Mouse (Mus musculus) neural tube, embryonic 14.5 days (tissue): Measurements from ENCODE around the gene Mark3. TPM values are rescaled to one million over a fixed set of nuclear protein-coding genes. Genes with fewer than 3 reads are reported as not detected.
A peak's percentile ranks its signal among the peaks of the same experiment; 100 is the strongest.
"Not testable (repeated sequence)": the region's sequence is repeated elsewhere in the genome, so short reads cannot be mapped to it uniquely, and the experiment has no call there.

Experiments
- ATAC-seq: fragments of 200-750 bp; cut with Nextera tagmentation; 2 replicates; pipeline ENCODE4 v1.8.0; 2017; ENCODE audit warnings: low read depth, mild to moderate bottlenecking, moderate TSS enrichment, moderate library complexity
- H3K27ac ChIP-seq: fragments of 300-500 bp; sonication (generic); 2 replicates; pipeline ENCODE4 v1.5.1; 2014; ENCODE audit warnings: low read depth, mild to moderate bottlenecking, control low read depth, low read length, moderate library complexity, mixed read lengths
- H3K27me3 ChIP-seq: fragments of 300-500 bp; sonication (generic); 2 replicates; pipeline ENCODE4 v1.6.1; 2014; ENCODE audit warnings: low read length; ENCODE audit not compliant: control insufficient read depth, insufficient read depth
- H3K36me3 ChIP-seq: fragments of 300-500 bp; sonication (generic); 2 replicates; pipeline ENCODE4 v1.6.1; 2014; ENCODE audit warnings: low read length, mixed read lengths; ENCODE audit not compliant: control insufficient read depth, insufficient read depth
- H3K4me1 ChIP-seq: fragments of 300-500 bp; sonication (generic); 2 replicates; pipeline ENCODE4 v1.6.1; 2014; ENCODE audit warnings: low read length; ENCODE audit not compliant: control insufficient read depth, insufficient read depth
- H3K4me2 ChIP-seq: fragments of 300-500 bp; sonication (generic); 2 replicates; pipeline ENCODE4 v1.6.1; 2014; ENCODE audit warnings: mild to moderate bottlenecking, low read depth, low read length, control low read depth
- H3K4me3 ChIP-seq: fragments of 300-500 bp; sonication (generic); 2 replicates; pipeline ENCODE4 v1.5.1; 2014; ENCODE audit warnings: low read depth, low read length, control low read depth, mixed read lengths
- H3K9ac ChIP-seq: fragments of 300-500 bp; sonication (generic); replicated peaks from 2 replicates; pipeline ENCODE4 v1.6.1; 2014; ENCODE audit warnings: low read depth, mild to moderate bottlenecking, control low read depth, low read length, mixed read lengths
- H3K9me3 ChIP-seq: fragments of 300-500 bp; sonication (generic); 2 replicates; pipeline ENCODE4 v1.6.1; 2016; ENCODE audit warnings: low read length; ENCODE audit not compliant: control insufficient read depth
- WGBS: fragments of 180-500 bp; shearing (Covaris S2); extraction: QIAGEN DNeasy Blood & Tissue Kit; methylation state at CpG from one replicate; pipeline ENCODE4 v1.1.7; 2014; 5-methylcytosine and 5-hydroxymethylcytosine counted together
- polyA plus RNA-seq: library from polyadenylated mRNA; unstranded; fragments of >200 nt; fragmentation: Nextera tagmentation; extraction: Ambion mirVana; gene quantifications from 2 replicates; pipeline ENCODE4 v1.2.1, GENCODE M21; 2014

The Mark3 gene
- polyA plus RNA-seq, 1 experiment from 2014 or later, result 78.1 TPM

DNA sequence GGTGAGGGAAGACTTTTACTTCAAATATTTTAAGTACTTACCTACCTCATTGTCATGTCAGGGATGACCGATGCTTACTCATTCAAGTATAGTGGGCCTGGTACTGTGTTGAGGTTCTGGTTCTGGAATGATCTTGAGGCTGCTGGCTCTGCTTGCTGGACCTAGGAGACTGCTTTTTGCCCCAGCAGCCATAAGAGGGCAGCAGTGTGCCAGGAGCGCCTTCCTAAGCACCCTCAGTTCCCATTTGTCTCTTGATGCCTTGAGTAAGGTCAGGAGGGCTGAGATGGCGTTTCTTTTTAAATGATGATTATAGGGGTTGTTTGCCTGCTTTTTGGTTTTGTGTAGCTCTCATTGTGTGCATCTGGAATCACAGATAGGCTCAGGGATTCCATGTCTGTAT, 79.1 kb downstream of the Mark3 start:
- no peak overlapping the region for H3K27ac ChIP-seq
- no peaks in the 10 kb centered on the region for H3K4me1 ChIP-seq
- 42% methylated on average over 3 of the region's 3 CpGs for WGBS
- no peaks in the 10 kb centered on the region for H3K9me3 ChIP-seq
- no peaks in the 10 kb centered on the region for H3K27me3 ChIP-seq
- H3K4me2 ChIP-seq, result no peak overlapping the region
- peaks cover 46% of the 10 kb centered on the region for H3K36me3 ChIP-seq
- peak; percentile 54 for ATAC-seq
- H3K9ac ChIP-seq, result no peak overlapping the region
- no peak overlapping the region for H3K4me3 ChIP-seq

DNA sequence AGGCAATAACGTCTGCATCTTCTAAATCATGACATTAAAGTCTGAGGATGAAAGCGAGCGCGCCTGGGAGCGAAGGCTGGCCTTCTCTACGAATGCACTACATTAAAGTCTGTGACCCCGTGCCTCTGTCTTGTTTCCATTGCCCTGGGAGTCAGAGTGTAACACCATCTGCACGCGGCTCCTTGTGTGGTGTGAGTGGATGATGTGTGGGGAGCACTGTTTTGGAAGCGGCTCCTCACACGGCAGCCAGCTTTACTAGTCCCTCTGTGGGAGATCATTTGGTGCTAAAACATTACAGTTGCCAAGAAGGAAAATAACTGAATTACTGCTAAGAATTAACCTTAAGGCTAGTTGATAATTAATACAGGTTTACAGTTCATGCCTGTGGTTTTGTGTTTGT, 81.4 kb downstream of the Mark3 start:
- Histone ChIP-seq H3K4me3 (no peak overlapping the region), H3K27ac (no peak overlapping the region), H3K27me3 (no peaks in the 10 kb centered on the region), H3K4me1 (no peaks in the 10 kb centered on the region), H3K4me2 (no peak overlapping the region), H3K9ac (no peak overlapping the region), H3K36me3 (peaks cover 29% of the 10 kb centered on the region), H3K9me3 (no peaks in the 10 kb centered on the region)
- ATAC-seq, result no peak
- 91% methylated on average over 11 of the region's 11 CpGs for WGBS

DNA sequence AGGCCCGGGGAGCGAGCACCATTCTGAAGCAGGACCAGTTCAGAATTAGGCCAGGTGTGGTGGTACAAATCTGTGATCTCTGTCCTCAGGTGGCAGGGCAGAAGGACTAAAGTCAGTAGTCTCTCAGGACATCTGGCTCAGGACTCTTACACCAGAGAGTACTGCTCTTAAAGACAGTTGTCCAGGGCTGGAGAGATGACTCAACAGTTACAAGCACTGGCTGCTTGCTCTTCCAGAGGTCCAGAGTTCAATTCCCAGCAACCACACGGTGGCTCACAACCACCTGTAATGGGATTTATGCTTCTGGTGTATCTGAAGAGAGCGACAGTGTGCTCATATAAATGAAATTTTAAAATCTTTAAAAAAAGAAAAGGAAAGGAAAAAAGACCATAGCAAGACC, 85.0 kb downstream of the Mark3 start:
- ATAC-seq, result no peak
- Histone ChIP-seq H3K27ac (no peak overlapping the region), H3K27me3 (no peaks in the 10 kb centered on the region), H3K4me2 (no peak overlapping the region), H3K9ac (no peak overlapping the region), H3K4me3 (no peak overlapping the region), H3K9me3 (no peaks in the 10 kb centered on the region), H3K36me3 (peaks cover 15% of the 10 kb centered on the region), H3K4me1 (no peaks in the 10 kb centered on the region)
- 96% methylated on average over 4 of the region's 4 CpGs for WGBS

DNA sequence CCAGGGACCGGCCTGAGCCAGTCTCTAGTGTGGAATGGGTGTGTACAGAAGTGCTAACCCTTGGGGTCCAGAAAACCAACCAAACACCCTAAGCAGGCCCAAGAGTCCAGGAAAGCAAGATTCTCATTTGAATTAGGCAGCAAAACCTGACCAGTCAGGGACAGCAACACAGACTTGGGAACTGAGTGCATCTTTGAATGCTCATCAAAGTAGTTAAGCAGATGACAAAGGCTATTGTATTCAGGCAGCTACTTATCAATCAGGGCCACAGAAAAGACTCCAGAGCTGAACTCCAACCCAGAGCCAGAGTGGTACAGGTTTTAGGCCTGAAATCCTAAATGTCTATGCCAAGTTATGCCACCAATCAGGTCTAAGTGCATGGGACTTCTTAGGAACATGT, 86.3 kb downstream of the Mark3 start:
- no peaks in the 10 kb centered on the region for H3K27me3 ChIP-seq
- no peak overlapping the region for H3K4me3 ChIP-seq
- no peak overlapping the region for H3K9ac ChIP-seq
- no peak for ATAC-seq
- no peaks in the 10 kb centered on the region for H3K4me1 ChIP-seq
- WGBS, result 95% methylated on average over 1 of the region's 1 CpGs
- H3K36me3 ChIP-seq, result peaks cover 7% of the 10 kb centered on the region
- H3K27ac ChIP-seq, result no peak overlapping the region
- no peaks in the 10 kb centered on the region for H3K9me3 ChIP-seq
- no peak overlapping the region for H3K4me2 ChIP-seq

DNA sequence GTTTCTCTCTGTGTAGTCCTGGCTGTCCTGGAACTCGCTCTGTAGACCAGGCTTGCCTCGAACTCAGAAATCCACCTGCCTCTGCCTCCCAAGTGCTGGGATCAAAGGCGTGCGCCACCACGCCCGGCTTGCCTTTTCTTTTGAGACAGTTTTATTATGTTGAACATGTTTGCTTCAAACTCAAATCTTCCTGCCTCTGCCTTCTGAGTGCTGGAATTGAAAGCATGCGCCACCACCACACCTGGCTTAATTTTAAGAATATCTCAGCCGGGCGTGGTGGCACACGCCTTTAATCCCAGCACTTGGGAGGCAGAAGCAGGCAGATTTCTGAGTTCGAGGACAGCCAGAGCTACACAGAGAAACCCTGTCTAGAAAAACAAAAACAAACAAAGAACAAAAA, 87.2 kb downstream of the Mark3 start:
- H3K36me3 ChIP-seq, H3K27ac ChIP-seq, H3K9ac ChIP-seq, H3K4me1 ChIP-seq, H3K4me3 ChIP-seq, ATAC-seq, H3K27me3 ChIP-seq, H3K9me3 ChIP-seq, H3K4me2 ChIP-seq: not testable (repeated sequence)
- WGBS, result 96% methylated on average over 11 of the region's 11 CpGs

DNA sequence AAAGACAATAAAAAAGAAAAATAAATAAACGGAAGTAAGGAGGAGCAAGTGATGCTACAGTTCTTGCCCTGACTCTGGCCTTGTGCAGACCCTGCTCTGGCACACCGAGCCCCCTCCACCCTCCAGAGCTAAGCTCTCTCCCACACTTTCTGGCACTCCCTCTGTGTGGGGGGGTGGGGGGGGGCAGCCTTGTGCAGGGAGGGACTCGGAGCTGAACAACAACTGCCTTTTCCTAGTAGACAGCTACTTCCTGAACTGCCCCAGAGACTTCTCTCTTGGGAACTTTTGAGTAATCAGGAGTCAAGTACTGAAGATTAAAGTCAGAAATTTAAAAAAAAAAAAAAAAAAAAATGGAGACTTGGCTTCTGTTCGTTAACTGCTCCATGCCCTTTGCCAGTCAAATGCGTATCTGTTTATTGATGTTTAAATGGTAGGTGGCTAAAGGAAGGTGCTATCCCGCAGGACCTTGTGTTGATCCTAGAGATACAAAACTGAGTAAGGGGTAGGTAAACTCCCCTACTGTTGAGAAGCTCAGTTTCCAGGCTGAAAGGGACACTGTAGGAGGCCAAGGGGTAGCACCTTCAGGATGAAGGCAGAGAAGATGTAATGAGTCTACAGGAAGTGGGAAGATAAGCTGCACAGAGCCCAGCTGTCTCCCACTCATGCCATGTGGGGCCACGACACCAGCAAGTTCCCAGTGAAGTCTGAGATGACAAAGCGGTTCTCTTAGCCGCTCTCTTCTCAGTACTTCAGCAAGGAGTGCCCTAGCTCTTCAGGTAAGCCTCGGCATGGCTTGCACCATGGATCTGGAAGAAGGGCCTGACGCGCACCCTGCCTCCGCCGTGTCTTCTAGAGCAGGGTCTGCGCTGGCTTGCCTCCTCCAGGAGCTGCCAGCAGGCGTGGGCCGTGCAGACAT, 89.2 kb downstream of the Mark3 start:
- no peaks in the 10 kb centered on the region for H3K9me3 ChIP-seq
- H3K27ac ChIP-seq, result no peak overlapping the region
- no peak for ATAC-seq
- no peak overlapping the region for H3K4me3 ChIP-seq
- H3K9ac ChIP-seq, result no peak overlapping the region
- 0 out of 2 replicates have a peak, but pooled peaks cover under 1% of the 10 kb centered on the region for H3K4me1 ChIP-seq
- no peaks in the 10 kb centered on the region for H3K36me3 ChIP-seq
- H3K4me2 ChIP-seq, result no peak overlapping the region
- WGBS, result 81% methylated on average over 17 of the region's 17 CpGs
- no peaks in the 10 kb centered on the region for H3K27me3 ChIP-seq

DNA sequence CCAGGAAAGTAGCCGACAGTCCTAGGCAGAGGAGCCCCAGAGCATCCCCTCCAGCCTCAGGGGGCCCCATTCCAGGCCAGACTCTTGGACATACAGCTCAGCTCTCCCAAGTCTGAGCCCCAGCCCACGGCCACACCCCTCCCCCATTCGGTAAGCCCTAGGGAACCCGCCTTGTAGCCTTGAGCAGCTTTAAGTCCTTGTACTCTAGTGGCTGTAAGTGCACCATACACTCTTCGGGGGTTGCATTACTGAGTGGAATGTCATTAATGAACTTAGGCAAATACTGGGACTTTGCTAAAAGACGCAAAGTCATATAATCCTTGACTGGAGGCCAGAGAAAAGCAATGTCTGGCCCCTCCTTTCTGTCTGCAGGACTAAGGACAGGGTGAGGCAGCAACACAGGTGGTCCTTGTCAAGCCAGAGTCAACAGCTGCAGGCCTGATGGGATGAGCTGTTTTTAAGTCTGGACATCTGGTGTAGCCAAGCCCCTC, 89.9 kb downstream of the Mark3 start:
- Histone ChIP-seq H3K4me3 (no peak overlapping the region), H3K4me1 (peaks cover 7% of the 10 kb centered on the region; the same call in 1 of the 2 replicates), H3K27ac (no peak overlapping the region), H3K9ac (no peak overlapping the region), H3K4me2 (no peak overlapping the region), H3K9me3 (no peaks in the 10 kb centered on the region), H3K27me3 (no peaks in the 10 kb centered on the region), H3K36me3 (0 out of 2 replicates have a peak, but pooled peaks cover 3% of the 10 kb centered on the region)
- ATAC-seq, result peak; percentile 9; the same call in 1 of the 2 replicates
- 60% methylated on average over 6 of the region's 6 CpGs for WGBS

DNA sequence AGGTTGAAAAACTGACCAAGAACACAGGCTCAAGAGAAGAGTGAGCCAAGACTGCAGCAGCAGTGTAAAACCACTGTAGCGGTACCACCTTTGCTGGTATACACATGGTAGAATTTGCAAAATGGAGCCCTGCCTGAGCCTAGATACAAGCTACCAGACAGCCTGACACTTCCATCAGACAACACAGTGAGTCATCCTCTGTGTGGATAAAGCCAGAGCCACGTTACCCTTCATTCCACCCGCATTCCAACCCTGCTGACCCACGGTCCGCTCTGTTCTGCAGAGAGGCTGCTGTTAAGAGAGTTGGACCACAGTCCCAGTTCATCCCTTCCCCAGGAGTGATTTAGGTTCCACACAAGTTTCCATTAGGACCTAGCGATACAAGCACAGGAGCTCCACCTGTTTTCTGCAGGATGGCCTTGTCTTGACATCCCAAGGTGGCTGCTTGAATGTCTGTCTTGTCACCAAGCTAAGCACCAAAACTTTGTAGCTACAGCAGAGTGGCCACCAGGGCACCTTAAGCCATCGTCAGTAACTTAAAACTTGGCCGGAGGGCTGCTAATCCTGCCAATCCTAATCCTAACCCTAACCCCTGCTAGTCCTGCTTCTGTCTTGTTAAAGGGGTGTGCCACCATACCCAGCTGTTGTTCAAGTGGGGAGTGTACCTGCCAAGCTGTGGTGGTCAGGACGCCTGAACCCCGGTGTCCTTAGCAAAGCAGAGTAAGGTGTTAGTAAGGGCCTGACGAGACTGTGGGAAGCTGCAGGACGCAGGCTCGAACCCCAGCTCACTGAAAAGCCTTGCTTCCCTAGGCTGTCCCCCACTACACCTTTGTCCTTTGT, 90.9 kb downstream of the Mark3 start:
- no peak overlapping the region for H3K4me2 ChIP-seq
- H3K9me3 ChIP-seq, result no peaks in the 10 kb centered on the region
- no peaks in the 10 kb centered on the region for H3K27me3 ChIP-seq
- H3K9ac ChIP-seq, result no peak overlapping the region
- 83% methylated on average over 13 of the region's 13 CpGs for WGBS
- ATAC-seq, result no peak
- peaks cover 14% of the 10 kb centered on the region for H3K4me1 ChIP-seq
- H3K4me3 ChIP-seq, result no peak overlapping the region
- 0 out of 2 replicates have a peak, but pooled peaks cover 7% of the 10 kb centered on the region for H3K36me3 ChIP-seq
- no peak overlapping the region for H3K27ac ChIP-seq

DNA sequence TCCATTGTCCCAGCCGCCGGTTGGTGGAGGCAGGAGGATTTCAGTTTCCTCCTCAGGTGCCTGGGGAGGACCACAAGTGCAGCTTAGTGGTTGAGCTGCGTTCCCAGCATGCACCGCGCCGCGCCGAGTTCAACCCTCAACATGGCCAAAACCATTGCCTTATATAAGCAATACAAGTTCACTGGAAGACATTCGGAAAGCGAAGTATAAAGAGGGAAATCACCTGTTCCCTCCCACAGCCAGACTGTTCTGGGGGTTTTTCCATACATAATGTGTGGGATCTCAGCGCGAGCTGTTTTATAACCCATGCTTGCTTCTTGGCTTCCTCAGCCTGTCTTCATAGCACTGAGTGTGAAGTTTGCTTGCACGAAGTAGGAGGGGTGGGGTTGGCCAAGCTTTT, 92.1 kb downstream of the Mark3 start:
- H3K4me3 ChIP-seq, result no peak overlapping the region
- H3K36me3 ChIP-seq, result 0 out of 2 replicates have a peak, but pooled peaks cover 7% of the 10 kb centered on the region
- H3K27ac ChIP-seq, result no peak overlapping the region
- no peak overlapping the region for H3K4me2 ChIP-seq
- H3K9ac ChIP-seq, result no peak overlapping the region
- H3K27me3 ChIP-seq, result no peaks in the 10 kb centered on the region
- H3K4me1 ChIP-seq, result peaks cover 17% of the 10 kb centered on the region
- 75% methylated on average over 13 of the region's 13 CpGs for WGBS
- no peak for ATAC-seq
- H3K9me3 ChIP-seq, result no peaks in the 10 kb centered on the region
